Comparison of ENCODE assay signal across 17 mouse cellular contexts in the genomic region with DNA sequence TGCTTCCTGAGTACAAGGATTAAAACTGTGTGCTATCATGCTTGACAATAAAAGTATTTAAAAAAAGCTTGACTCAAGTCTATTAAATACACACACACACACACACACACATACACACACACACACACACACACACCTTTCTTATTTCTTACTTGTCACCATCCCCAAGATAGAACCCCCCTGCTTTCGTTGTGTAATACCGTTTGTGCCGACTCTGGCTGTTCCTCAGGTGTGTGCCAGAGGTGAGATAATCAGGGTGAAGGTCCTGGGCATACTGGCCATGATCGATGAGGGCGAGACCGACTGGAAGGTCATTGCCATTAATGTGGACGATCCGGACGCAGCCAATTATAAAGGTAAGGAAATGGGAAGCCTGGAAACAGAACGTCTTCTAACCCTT.
"Had no signal": no experiment of that assay in that cellular context is flagged by ENCODE, and none has a peak within 500 bp of the region (broad histone marks: within the 10 kb centered on the region; RNA-seq: fewer than 3 reads in every experiment).

No protein-coding gene starts in this region.

- H3K9me3 ChIP-seq: neural tube, embryonic 12.5 days; neural tube, embryonic 13.5 days; neural tube, embryonic 15.5 days; stomach, embryonic 15.5 days had no signal

- H3K4me3 ChIP-seq: neural tube, embryonic 12.5 days; neural tube, embryonic 13.5 days; neural tube, embryonic 15.5 days; stomach, embryonic 15.5 days had no signal

- DNase-seq: retina, postnatal 1 day; right cerebral cortex, adult 18-20 months; right cerebral cortex, postnatal 14 days; right cerebral cortex, postnatal 25 days; right cerebral cortex, postnatal 4 days; spleen, adult 18-20 months; thymus, adult 18-20 months; thymus, adult 2 months; thymus, postnatal 14 days; thymus, postnatal 25 days; thymus, postnatal 36 days; thymus, postnatal 4 days had no signal

- H3K9ac ChIP-seq: neural tube, embryonic 12.5 days; neural tube, embryonic 13.5 days; neural tube, embryonic 15.5 days; stomach, embryonic 15.5 days had no signal

- H3K27me3 ChIP-seq: neural tube, embryonic 12.5 days; neural tube, embryonic 13.5 days; neural tube, embryonic 15.5 days; stomach, embryonic 15.5 days had no signal

- H3K4me2 ChIP-seq: neural tube, embryonic 12.5 days; neural tube, embryonic 13.5 days; neural tube, embryonic 15.5 days; stomach, embryonic 15.5 days had no signal

- H3K4me1 ChIP-seq: stomach, embryonic 15.5 days had no signal

- H3K27ac ChIP-seq: neural tube, embryonic 12.5 days; neural tube, embryonic 13.5 days; neural tube, embryonic 15.5 days; stomach, embryonic 15.5 days; stomach, postnatal 0 days had no signal
